Mouse (Mus musculus) testis, adult 2 months (tissue): Measurements from ENCODE around the gene Pnpla7.

Experiments
- CTCF ChIP-seq: fragments of 200-500 bp; IDR thresholded peaks from 2 replicates; pipeline ENCODE4 v1.5.1; 2012; ENCODE audit warnings: low read depth, mild to moderate bottlenecking, inconsistent platforms, low read length, moderate library complexity; ENCODE audit not compliant: control insufficient read depth, insufficient read depth, insufficient replicate concordance
- POLR2A ChIP-seq: fragments of 200-500 bp; IDR thresholded peaks from 2 replicates; pipeline ENCODE4 v1.6.1; 2012; ENCODE audit warnings: low read depth, mild to moderate bottlenecking, inconsistent platforms, low read length, moderate library complexity; ENCODE audit not compliant: control insufficient read depth

DNA sequence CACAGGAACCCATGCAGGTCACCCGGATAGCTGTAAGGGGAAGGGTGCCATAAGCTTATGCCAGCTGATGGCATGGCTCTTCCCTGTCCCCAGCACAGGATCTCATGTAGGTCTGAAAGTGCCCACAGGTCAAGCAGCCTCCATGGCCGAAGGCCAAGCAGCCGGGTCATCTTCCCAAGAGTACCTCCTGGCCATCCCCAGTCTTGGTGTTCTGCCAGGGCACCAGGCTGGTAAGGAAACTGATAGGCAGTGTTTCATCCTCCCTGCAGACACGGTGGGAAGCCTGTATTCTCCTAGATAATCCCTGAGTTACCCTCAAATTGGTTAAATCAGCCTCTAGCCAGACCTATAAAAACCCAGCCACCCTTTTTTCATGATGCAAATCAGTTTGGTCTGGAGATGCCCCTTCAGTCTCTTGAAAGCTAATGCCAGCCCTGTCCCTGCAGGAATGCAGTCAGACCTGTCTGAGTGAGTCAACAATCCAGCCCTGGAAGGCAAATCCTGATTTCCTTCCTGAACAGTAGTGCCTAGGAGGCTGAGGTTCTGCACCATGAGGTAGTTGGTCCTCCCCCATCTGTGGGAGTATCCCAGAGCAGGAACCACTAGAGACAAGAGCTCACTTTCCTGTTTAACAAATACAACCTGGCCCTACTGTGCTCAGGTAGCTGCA is 47.9 kb upstream of the Pnpla7 start:
- TF ChIP-seq CTCF (no peak), POLR2A (no peak)
